Mouse (Mus musculus): Measurements from ENCODE around the gene Mycbpap.

Gene Mycbpap

GRCm38 (mm10) chr11:94455161-94455820 is 66.3 kb downstream of the Mycbpap start:
- no peak for TF ChIP-seq GATA4 (IDR thresholded peaks at IDR 0.05; ENCODE audit: insufficient replicate concordance, low read length)

- no peak for TF ChIP-seq GATA4 (IDR thresholded peaks at IDR 0.05; ENCODE audit: insufficient replicate concordance, low read length)
Measured at GRCm38 (mm10) chr11:94454756-94455155, 66.8 kb downstream of the Mycbpap start.
